27 mouse cellular contexts compared by ENCODE assay signal in the genomic region with DNA sequence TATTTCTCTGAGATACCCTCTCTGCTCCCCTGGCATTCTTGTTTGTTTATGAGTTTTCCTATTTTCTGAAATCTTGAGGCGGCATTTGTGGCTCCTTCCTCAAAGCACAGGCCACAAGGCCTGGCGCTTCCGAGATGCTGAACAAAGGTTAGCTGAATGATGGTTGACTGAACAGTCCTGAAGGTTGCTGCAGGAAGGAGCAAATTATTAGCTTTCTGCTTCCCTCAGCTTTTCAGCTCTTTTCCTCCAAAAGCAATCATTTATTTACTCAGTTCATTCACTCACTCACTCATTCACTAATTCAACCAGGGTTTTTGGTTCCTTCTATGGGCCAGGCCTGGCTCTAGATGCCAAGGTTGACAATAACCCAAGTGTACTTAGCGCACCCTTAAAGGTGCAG. TPM values are rescaled to one million over a fixed set of nuclear protein-coding genes. Genes with fewer than 3 reads are reported as not detected.
A peak's percentile ranks its signal among the peaks of the same experiment; 100 is the strongest.
DNase-seq lines count a peak whose midpoint lies in the region; ATAC-seq and TF ChIP-seq lines count a peak whose summit lies in the region.
"Had no signal": no experiment of that assay in that cellular context is flagged by ENCODE, and none has a peak within 500 bp of the region (broad histone marks: within the 10 kb centered on the region; RNA-seq: fewer than 3 reads in every experiment).

No protein-coding gene starts in this region.

- H3K4me3 ChIP-seq in kidney, adult 2 months (ENCODE audit: insufficient read depth, low read depth, low read length): no peak overlapping the region
- H3K4me3 ChIP-seq in kidney, embryonic 14.5 days (ENCODE audit: low read length): no peak overlapping the region
- H3K4me3 ChIP-seq: embryonic facial prominence, embryonic 12.5 days; embryonic facial prominence, embryonic 15.5 days; gastrocnemius, adult 2 months; heart, embryonic 12.5 days; heart, embryonic 15.5 days; hindbrain, embryonic 10.5 days; hindbrain, embryonic 13.5 days had no signal

- H3K27ac ChIP-seq in kidney, adult 2 months (ENCODE audit: insufficient read depth, low read depth, low read length): peak overlapping the region; percentile 79
- H3K27ac ChIP-seq in kidney, embryonic 14.5 days (ENCODE audit: low read depth, low read length): no peak overlapping the region
- H3K27ac ChIP-seq: embryonic facial prominence, embryonic 12.5 days; embryonic facial prominence, embryonic 15.5 days; gastrocnemius, adult 2 months; heart, embryonic 15.5 days; hindbrain, embryonic 10.5 days; hindbrain, embryonic 13.5 days had no signal

- no peaks in the 10 kb centered on the region for H3K27me3 ChIP-seq in kidney, adult 2 months (replicated peaks; ENCODE audit: control insufficient read depth, insufficient read depth, low read length)
- H3K27me3 ChIP-seq in kidney, embryonic 14.5 days (ENCODE audit: control insufficient read depth, insufficient read depth, low read length): no peaks in the 10 kb centered on the region
- H3K27me3 ChIP-seq: embryonic facial prominence, embryonic 12.5 days; embryonic facial prominence, embryonic 15.5 days; heart, embryonic 12.5 days; heart, embryonic 15.5 days; hindbrain, embryonic 13.5 days had no signal

- TF ChIP-seq POLR2A in kidney, adult 2 months (IDR thresholded peaks at IDR 0.05; ENCODE audit: low read depth, low read length): no peak

- TF ChIP-seq CTCF in kidney, adult 2 months (conservative IDR thresholded peaks at IDR 0.05; ENCODE audit: insufficient read depth, insufficient read length, low read depth, low read length): no peak

- peaks cover 18% of the 10 kb centered on the region; the same call in 1 of the 2 replicates for H3K4me1 ChIP-seq in kidney, adult 2 months (ENCODE audit: control insufficient read depth, insufficient read depth, low read length)
- H3K4me1 ChIP-seq in kidney, embryonic 14.5 days (ENCODE audit: control insufficient read depth, insufficient read depth, low read length): no peaks in the 10 kb centered on the region
- H3K4me1 ChIP-seq: embryonic facial prominence, embryonic 12.5 days; embryonic facial prominence, embryonic 15.5 days; heart, embryonic 12.5 days; heart, embryonic 15.5 days; hindbrain, embryonic 10.5 days; hindbrain, embryonic 13.5 days had no signal

- peak; percentile 75 for DNase-seq in kidney, adult 2 months
- DNase-seq in kidney, adult 9 months: peak; percentile 79
- DNase-seq in kidney, postnatal 10 days: peak; percentile 14
- peak; percentile 37 to 42 for DNase-seq in kidney, postnatal 36 days
- DNase-seq in right cerebral cortex, adult 18-20 months: no peak
- DNase-seq in layer of hippocampus, adult 18-20 months (ENCODE audit: low spot score in 2 of 2): no peak
- DNase-seq: adrenal gland, adult 2 months; adrenal gland, postnatal 14 days; cerebellum, adult 11 months; cerebellum, adult 2 months; cerebellum, adult 9-11 months; cerebellum, postnatal 25 days; forebrain, postnatal 0 days; gastrocnemius, adult 2 months; gastrocnemius, postnatal 14 days; heart, adult 11 months; heart, postnatal 10 days; heart, postnatal 36 days had no signal

- no peaks in the 10 kb centered on the region for H3K36me3 ChIP-seq in kidney, adult 2 months (ENCODE audit: control insufficient read depth, insufficient read depth, low read length)
- H3K36me3 ChIP-seq in kidney, embryonic 14.5 days (ENCODE audit: control insufficient read depth, insufficient read depth, low read length): no peaks in the 10 kb centered on the region
- H3K36me3 ChIP-seq: embryonic facial prominence, embryonic 12.5 days; embryonic facial prominence, embryonic 15.5 days; heart, embryonic 12.5 days; heart, embryonic 15.5 days; hindbrain, embryonic 10.5 days; hindbrain, embryonic 13.5 days had no signal

- H3K9me3 ChIP-seq in kidney, embryonic 14.5 days (ENCODE audit: control insufficient read depth, low read length): no peaks in the 10 kb centered on the region
- H3K9me3 ChIP-seq: embryonic facial prominence, embryonic 12.5 days; embryonic facial prominence, embryonic 15.5 days; heart, embryonic 12.5 days; heart, embryonic 15.5 days; hindbrain, embryonic 10.5 days; hindbrain, embryonic 13.5 days had no signal

- H3K9ac ChIP-seq in kidney, embryonic 14.5 days (ENCODE audit: low read depth, low read length): no peak overlapping the region
- H3K9ac ChIP-seq: embryonic facial prominence, embryonic 12.5 days; embryonic facial prominence, embryonic 15.5 days; forebrain, postnatal 0 days; heart, embryonic 12.5 days; heart, embryonic 15.5 days; hindbrain, embryonic 13.5 days had no signal

- no peak overlapping the region for H3K4me2 ChIP-seq in kidney, embryonic 14.5 days (replicated peaks; ENCODE audit: low read depth, low read length)
- H3K4me2 ChIP-seq: embryonic facial prominence, embryonic 12.5 days; embryonic facial prominence, embryonic 15.5 days; heart, embryonic 12.5 days; heart, embryonic 15.5 days; hindbrain, embryonic 13.5 days had no signal

- no peak for ATAC-seq in kidney, embryonic 14.5 days (ENCODE audit: low FRiP score, low TSS enrichment)
- ATAC-seq: CD4-positive, CD25-positive, alpha-beta regulatory T cell, adult 4 months; forebrain, embryonic 14.5 days; forebrain, postnatal 0 days had no signal

- 56% methylated on average over 4 of the region's 4 CpGs for WGBS in kidney, adult 2 months
- 87% methylated on average over 4 of the region's 4 CpGs for WGBS in kidney, embryonic 14.5 days

RNA-seq across cellular contexts. Expression of a gene that starts 10.7 kb away (rescaled TPM):
- polyA plus RNA-seq in kidney, adult 2 months (2012; rRNA removed): 27.5 and 36.8 TPM in 2 replicates
- 25.3 and 36.3 TPM in 2 replicates for polyA plus RNA-seq in kidney, embryonic 14.5 days (2014; fragmentation: Nextera tagmentation; extraction: Ambion mirVana)
- 100 to 1,000 TPM; 145 to 150 TPM for total RNA-seq in layer of hippocampus, adult 18-20 months (2021)

RNA-seq across cellular contexts. Expression of a gene that starts 57.9 kb away (rescaled TPM):
- 6.7 and 8.9 TPM in 2 replicates for polyA plus RNA-seq in kidney, adult 2 months (2012; rRNA removed)
- 11.1 and 15.0 TPM in 2 replicates for polyA plus RNA-seq in kidney, embryonic 14.5 days (2014; fragmentation: Nextera tagmentation; extraction: Ambion mirVana)
- 1 to 10 TPM; 2.5 to 3.7 TPM for total RNA-seq in layer of hippocampus, adult 18-20 months (2021)

Comparison
In these comparisons a context has a peak if more than half of its experiments do, and no peak if none do; other contexts are left out.
1. DNase-seq: peak in kidney, adult 2 months (single experiment), kidney, adult 9 months (single experiment), kidney, postnatal 10 days (single experiment) and kidney, postnatal 36 days (2 of 2); none in right cerebral cortex, adult 18-20 months (single experiment) and layer of hippocampus, adult 18-20 months (0 of 2).